Comparison of ENCODE assay signal across 14 mouse cellular contexts in the genomic region with DNA sequence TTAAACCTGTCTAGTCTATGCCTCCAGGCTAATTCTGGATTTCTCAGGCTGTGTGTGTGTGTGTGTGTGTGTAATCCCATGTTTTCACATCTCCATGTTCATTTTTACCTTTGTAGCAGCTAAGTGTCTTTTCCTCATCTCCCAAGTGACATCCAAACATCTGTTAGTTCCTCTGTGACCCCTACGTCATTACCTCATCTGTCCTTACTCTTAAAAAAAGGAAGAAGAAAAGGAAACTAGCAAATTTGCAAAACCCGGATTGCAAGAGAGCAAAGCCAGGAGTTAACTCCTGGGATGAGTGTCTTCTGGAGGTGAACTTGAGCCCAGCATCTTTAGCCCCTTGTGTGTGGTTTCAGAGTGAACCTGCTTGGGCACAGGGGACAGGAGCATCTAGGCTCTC.
"Had no signal": no experiment of that assay in that cellular context is flagged by ENCODE, and none has a peak within 500 bp of the region (broad histone marks: within the 10 kb centered on the region; RNA-seq: fewer than 3 reads in every experiment).

No protein-coding gene starts in this region.

- H3K9me3 ChIP-seq: limb, embryonic 10.5 days; liver, embryonic 13.5 days; lung, embryonic 15.5 days; midbrain, embryonic 10.5 days; stomach, embryonic 15.5 days had no signal

- H3K4me3 ChIP-seq: layer of hippocampus, adult 2 months; limb, embryonic 10.5 days; liver, embryonic 13.5 days; lung, embryonic 15.5 days; midbrain, embryonic 10.5 days; stomach, embryonic 15.5 days had no signal

- H3K27ac ChIP-seq: kidney, postnatal 0 days; layer of hippocampus, adult 2 months; limb, embryonic 10.5 days; liver, embryonic 13.5 days; lung, embryonic 15.5 days; midbrain, embryonic 10.5 days; stomach, embryonic 15.5 days had no signal

- H3K9ac ChIP-seq: liver, embryonic 13.5 days; liver, postnatal 0 days; lung, embryonic 15.5 days; stomach, embryonic 15.5 days had no signal

- H3K27me3 ChIP-seq: liver, embryonic 13.5 days; lung, embryonic 15.5 days; stomach, embryonic 15.5 days had no signal

- DNase-seq: kidney, postnatal 4 days; liver, embryonic 13.5 days; liver, postnatal 0 days; lung, postnatal 14 days; midbrain, embryonic 14.5 days; right cerebral cortex, postnatal 14 days; thymus, adult 2 months; thymus, postnatal 25 days had no signal

- H3K4me2 ChIP-seq: liver, embryonic 13.5 days; lung, embryonic 15.5 days; stomach, embryonic 15.5 days had no signal

- ATAC-seq: liver, postnatal 0 days had no signal

- H3K36me3 ChIP-seq: liver, embryonic 13.5 days; lung, embryonic 15.5 days had no signal
